Mouse (Mus musculus): ENCODE measurements around the gene Fer.

Gene Fer

DNA sequence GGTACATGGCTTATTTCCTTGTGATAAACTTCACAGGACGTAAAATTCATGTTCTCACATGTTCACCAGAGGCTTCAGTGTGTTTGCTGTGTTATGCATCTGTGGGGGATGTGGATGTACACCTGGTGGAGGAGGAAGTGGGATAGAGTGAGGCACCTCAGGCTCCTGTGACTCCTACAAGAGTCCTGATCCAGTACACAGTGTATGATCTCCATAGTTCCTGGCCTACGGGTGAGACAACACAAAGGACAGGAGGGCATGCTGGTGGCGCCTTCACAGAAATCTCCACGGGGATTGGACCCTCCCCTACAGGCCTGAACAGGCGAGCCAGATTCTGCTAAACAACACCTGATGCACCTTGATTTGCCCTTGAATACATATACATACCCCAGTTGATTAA, 111.4 kb downstream of the Fer start:
- no peak for DNase-seq (ENCODE audit: extremely low read depth, low read depth)

DNA sequence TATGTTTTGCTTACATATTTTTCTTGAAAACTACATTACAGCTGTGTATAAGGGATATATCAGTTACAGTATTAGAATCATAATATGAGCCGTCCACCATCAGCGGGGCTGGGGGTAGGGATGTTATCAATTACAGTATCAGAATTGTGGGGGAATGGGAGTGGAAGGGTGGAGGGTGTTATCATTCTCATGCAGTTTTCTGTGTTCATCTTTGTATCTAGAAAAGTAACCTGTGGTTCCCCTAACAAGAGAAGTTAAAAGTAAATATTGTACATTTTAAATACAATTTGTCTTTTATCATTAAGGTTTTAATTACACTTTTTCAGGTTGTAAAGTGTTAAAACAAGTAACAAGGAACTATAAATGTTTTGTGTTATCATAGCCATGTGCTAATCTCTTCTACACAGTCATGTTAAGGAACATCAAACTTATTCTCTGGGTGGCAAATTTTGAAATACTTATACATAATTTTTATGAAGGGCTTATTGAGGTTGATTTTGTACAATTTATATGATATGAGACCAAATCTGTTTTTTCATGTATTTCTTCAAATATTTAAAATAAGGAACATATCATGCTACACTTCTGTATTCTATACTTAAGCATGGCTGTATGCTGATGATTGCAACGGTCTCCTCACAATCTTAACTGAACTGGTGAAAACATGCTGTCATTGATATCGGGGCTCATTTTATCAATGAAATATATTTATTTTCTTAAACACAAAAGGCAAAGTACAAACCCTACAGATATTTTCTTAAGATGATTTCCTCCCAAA, 116.1 kb downstream of the Fer start:
- no peak for DNase-seq (ENCODE audit: extremely low read depth, low read depth)

DNA sequence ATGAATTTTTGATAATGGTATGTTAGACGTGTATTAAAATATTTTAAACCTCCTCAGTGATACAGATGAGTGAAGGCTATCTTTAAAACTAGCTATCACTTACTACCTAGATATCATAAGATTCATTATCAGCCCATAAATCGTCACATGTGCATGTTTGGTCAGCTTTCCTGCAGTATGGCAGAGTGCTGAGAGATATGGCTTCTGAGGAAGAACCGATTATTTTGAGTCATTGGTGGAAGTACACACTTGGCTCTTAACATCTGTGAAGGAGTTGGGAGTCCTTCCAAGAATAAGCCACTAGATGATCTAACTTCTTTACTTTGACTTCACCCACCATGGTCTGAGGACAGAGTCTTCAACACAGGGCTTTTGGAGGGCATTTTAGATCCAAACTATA, 117.3 kb downstream of the Fer start:
- DNase-seq (ENCODE audit: extremely low read depth, low read depth) = no peak

DNA sequence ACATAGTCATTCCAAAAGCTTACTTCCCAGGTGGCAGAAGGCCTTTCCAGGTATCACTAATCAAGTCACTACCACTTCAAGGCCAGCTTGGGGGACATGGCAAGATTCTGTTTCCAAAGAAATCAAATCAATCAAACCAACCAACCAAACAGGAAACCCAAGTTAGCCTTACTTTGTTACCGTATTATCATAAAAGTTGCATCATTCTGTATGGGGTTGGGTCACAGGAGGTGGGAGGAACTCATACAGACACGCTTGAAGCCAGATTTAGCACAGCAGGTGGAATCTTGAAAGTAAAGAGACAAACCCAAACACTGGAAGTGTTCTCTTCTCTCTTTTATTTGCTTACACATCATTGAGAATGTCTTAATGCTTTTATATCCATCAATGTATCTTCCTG, 125.8 kb downstream of the Fer start:
- no peak for DNase-seq (ENCODE audit: extremely low read depth, low read depth)

DNA sequence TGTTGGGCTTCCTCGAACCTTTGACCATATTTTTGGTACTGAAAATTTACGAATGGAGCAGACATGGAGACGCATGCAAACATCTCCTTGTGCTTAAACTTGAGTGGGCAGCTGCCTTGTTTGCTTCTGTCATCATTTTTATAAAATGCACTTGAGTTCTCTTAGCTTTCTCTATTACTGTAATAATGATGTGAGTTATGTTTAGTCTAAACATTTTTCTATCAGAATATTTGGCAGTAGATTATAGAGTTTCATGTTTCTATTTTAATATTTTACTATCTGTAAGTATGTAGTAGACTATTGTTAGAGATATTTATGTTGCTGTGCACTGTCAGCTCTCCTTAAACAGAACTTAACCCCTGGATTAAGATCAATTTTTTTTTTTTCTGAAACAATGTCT, 128.3 kb downstream of the Fer start:
- DNase-seq (ENCODE audit: extremely low read depth, low read depth) = no peak

DNA sequence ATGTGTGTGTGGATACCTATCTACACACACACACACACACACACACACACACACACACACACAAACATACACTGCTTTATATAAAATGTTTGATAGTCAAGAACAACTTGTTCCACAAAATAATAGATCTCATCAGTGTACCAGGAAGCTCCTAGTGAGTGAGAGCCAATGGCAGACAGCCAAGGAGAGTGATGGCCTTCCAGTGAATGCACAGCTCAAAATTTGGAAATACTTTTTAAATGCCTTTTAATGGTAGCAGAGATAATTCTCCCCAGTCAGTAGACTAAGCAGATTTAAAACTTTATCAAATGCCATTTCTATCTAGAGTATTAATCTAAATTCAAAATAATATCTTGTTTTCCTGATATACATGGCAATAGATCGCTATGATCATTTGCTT, 133.1 kb downstream of the Fer start:
- no peak for DNase-seq (ENCODE audit: extremely low read depth, low read depth)

DNA sequence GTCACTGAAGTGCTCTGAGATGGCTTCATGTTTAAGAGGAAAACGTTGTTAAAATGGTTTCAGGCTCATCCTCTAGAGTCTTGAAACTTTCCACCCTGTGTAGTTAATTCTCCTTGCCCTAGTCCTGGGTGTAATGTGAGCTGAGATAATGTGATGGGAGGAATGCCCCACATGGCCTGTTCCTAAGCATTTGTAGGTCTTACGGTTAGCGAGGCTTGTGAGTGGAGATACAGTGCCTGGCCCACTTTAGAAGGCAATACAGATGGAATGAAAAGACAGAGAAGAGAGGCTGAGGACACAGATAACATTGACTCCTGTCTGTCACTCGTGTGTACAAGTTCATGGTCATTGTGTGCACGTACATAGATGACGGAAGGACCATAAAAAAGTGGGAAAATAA, 134.8 kb downstream of the Fer start:
- no peak for DNase-seq (ENCODE audit: extremely low read depth, low read depth)

DNA sequence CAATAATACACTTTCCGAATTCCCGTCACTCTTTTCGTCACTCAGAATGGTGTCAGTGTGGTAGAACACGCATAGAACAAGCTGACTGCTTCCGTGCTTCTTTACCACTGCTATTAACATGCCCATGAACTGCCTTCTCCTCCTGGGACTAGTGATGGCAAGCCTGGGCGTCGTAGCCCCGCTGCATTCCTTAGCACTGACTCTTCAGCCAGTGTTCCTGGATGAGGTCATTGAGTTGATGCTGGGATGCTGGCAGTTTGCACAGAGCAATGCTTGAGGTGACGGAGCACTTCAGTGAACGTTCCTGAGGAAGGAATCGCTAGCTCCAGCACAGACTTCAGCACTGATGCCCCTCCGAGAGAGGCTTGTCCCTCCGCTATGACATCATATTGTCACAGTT, 140.6 kb downstream of the Fer start:
- no peak for DNase-seq (ENCODE audit: extremely low read depth, low read depth)

DNA sequence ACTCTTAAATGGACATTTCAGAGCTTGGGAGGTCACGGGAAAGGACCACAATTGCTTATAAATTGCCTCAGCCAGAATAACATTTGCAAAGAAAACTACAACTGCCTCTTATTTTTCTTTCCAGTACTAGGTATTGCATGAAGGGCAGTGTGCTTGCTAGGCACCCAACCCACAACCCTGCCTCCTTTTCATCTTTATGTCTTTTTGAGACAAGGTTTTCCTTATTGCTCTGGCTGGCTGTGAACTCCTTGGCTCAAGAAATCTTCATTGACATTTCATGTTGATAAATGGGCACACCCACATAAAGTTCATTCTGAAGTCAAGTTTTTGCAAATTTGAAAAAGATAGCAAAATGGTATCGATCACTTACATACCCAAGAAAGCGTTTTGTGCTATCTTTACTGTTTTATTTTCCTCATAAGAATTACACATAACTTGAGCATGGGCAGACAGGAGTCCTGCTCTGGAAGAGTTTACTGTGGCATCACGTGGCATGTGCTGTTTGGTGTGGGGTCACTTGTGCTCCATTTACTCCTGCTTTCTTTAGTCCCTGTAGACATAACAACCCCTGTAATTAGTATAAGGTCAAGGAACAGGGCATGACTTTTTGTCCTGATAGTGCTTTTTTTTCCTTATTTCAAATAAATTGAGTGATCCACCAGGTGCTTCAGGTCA, 142.8 kb downstream of the Fer start:
- no peak for DNase-seq (ENCODE audit: extremely low read depth, low read depth)

DNA sequence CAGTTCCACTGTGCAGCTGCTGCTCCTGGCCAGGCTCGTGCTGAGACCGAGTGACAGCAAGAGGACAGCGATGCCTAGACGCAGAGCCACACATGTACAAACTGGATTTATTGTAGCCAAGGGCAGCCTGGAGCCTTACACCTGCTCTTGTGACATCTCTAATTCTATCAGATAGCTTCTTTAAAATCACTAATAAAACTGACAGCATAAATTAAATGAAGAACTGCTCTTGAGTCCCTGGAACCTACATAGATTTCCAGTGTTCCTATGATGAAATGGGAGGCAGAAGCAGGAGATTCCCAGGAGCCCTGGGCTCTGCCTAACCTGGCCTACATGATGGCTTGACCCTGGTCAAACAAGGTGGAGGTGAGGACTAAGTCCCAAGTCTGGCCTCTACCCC, 153.7 kb downstream of the Fer start:
- DNase-seq (ENCODE audit: extremely low read depth, low read depth) = no peak

DNA sequence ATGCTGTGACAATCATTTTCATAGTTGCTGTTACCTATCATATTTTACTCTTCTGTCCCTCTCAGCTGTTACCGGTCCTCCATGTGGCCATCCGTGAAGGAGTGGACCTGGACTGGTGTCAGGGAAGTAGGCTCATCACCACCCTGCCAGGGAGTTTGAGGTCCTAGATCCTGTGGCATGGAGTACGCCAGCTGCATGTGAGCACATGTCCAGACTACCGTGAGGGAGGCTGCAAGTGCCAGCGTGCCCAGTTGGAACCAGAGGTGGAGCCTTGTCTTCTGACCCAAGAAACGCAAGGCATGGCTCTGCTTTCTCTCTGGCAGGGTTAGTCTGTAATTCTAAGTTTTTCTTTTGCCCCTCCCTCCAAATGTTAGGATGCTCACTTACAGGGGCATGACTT, 155.4 kb downstream of the Fer start:
- no peak for DNase-seq (ENCODE audit: extremely low read depth, low read depth)

DNA sequence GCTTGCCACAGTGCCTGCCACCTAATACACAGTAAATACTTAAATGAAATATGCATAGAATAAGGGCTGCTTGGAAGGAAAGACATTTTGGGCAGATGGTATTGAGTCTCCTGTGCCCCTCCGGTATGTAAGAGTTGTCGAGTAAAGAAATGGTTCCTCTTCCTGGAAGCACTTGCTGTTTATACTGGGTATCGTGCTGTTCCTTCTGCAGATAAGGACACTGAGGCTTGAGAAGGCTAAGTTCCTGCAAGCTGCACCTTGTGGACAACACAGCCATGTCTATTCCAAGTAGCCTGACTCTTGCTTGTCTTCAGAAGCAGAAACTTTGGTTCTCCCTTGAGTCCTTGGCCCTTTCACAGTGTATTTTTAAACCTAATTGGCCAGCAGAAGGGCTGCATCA, 156.0 kb downstream of the Fer start:
- DNase-seq (ENCODE audit: extremely low read depth, low read depth) = peak; percentile 54

DNA sequence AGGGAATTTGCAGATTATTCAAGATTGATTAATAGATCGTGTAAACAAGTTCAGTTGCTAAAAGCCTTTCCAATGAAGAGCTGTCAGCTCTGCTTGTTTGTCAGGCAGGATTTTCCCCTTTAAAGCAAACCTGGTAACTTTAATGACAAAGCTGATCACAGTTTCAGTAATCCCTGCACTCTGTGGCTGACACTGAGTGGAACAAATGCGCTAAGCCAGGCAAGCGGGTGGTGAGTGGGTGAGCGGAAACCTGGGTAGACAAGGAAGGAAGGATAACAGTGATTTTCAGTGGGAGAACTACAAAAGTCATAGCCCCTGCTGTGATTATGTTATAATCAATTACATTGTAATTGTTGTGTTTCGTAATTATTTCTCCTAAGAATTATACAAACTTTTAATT, 156.8 kb downstream of the Fer start:
- DNase-seq (ENCODE audit: extremely low read depth, low read depth) = no peak

DNA sequence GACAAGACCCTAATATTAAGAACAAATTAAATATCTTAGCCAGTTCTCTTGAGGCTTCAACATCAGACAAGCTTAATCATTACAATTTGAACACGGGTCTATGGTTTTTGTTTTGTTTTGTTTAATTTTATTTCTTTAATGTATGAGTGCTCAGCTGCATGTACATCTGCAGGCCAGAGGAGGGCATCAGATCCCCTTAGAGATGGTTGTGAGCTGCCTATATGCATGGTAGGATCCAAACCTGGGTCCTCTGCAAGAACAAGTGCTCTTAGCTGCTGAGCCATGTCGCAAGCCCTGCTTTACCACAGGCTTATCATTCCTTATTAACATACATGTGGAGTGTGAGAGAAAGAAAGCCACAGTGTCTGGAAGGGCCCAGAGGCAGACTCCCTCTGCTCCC, 163.6 kb downstream of the Fer start:
- no peak for DNase-seq (ENCODE audit: extremely low read depth, low read depth)

DNA sequence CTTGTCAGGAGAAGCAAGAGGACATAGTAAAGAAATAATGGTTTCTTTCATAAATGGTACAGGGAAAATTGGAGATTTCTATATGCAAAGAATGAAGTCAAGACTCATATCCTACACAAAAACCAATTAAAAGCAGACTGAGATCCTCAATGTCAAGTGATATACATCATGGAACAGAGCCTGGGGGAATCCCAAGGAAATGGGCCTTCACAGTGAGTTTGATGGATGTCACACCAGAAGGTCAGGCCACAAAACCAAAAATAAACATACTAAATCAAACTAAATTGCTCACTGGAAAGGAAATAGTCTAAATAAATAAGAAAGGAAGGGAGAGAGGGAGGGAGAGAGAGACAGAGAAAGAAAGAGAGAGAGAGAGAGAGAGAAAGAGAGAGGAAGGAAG, 178.9 kb downstream of the Fer start:
- DNase-seq (ENCODE audit: extremely low read depth, low read depth) = no peak

DNA sequence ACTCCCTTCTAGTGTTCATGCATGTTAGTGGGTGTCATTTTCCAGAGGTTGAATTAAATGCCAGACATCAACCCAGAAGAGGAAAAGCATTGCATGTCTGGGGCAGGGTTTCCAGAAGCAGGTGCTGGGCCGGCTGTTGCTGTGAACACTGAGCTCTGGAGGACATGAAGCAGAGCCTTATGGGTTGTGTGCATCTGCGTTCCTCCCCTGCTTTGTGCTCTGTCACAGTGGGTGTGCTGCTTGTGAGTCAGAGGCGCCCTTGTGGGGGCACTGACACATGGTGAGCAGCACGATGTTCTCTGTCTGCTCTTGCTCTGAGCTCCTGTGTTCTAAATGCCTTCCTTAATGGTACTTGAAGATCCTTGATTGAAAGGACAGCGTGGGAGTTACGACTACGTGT, 182.5 kb downstream of the Fer start:
- no peak for DNase-seq (ENCODE audit: extremely low read depth, low read depth)

DNA sequence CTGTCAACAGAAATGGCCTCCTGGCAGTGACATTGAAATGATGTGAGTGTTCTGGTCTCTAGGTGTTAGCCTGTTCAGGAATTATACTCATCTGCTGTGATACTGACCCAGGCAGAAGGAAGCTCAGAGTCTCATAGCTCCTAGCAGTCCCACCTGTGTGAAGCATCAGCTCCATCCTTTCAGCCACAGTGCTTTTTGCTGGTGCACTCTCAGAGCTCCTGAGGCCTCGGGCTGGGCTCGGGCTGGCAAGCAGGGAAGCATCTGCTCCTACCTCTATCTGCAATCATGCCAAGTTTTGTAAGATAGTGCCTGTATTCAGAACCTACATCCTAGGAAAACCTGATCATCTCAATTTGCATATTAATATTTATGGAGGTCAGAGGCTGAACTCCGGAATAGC, 183.7 kb downstream of the Fer start:
- DNase-seq (ENCODE audit: extremely low read depth, low read depth) = no peak

DNA sequence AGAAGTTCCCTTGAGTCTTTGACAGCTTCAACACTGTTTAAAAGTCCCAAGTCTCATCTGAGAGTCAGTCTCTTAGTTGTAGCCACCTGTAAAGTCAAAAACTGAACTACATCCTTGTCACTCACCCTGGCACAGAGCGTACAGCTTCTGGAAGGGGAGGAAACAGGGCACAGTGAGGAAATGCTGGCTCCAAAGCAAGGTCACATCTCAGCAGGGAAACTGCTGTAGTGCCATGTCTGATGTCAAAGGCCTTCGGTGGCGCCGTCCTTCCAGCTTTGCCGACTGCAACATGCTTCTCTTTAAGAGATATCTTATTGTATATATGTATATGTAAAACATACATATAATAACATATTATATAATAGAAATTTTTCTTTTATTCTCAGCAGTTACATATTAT, 188.0 kb downstream of the Fer start:
- DNase-seq (ENCODE audit: extremely low read depth, low read depth) = no peak

DNA sequence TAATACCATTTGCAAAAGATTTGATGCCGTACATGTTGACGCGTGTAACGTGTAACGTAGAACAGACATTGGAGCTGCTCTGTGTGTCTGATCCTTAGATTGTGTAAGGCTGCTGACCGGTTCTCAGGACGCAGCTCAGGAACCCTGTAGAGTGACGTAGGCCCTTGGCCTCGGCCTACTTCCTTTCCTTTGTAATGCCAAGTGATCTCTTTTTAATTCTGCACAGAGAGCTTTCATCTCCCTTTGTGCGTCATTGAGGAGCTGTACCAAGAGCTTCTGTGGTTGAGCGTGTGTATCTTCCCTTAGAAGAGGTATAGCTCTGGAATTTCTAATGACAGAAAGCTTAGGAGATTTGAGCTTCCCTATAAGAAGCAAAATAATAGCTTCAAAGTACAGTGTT, 190.8 kb downstream of the Fer start:
- no peak for DNase-seq (ENCODE audit: extremely low read depth, low read depth)

DNA sequence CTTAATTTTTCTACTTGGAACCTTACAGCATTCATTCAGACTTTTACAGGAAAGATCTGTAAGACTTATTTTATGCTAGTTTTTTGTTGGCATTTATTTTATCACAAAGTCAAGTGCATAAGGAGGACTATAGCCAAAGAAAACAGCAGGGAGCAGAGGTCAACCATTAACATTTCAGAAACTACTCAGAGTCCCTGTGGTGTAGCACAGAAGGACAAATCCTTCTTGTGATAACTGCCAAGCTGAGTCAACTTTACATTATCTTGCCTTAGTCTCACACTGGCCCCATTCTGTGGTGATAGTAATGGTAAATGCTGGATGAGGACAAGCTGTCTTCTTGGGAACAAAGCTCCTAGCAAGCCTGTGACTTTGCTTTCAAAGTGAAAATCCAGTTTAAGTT, 197.7 kb downstream of the Fer start:
- DNase-seq (ENCODE audit: extremely low read depth, low read depth) = no peak

DNA sequence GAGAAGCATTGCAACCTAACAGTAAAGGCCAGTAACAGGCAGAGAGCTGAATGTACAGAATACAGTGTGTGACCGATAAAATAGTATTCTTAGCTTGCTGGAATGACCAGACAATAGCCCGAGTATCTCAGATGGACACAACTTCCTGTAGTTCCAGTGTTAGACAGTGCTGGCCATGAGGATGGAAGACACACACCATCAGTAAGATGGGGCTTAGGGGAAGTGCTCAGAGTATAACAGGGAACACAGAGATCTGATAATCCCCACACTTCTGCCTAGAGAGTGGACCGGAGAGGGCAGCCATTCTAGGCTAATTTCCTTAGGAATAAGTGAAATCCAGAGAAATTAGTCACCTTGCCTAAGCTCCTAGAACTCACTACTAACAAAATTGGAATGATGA, 202.4 kb downstream of the Fer start:
- no peak for DNase-seq (ENCODE audit: extremely low read depth, low read depth)

DNA sequence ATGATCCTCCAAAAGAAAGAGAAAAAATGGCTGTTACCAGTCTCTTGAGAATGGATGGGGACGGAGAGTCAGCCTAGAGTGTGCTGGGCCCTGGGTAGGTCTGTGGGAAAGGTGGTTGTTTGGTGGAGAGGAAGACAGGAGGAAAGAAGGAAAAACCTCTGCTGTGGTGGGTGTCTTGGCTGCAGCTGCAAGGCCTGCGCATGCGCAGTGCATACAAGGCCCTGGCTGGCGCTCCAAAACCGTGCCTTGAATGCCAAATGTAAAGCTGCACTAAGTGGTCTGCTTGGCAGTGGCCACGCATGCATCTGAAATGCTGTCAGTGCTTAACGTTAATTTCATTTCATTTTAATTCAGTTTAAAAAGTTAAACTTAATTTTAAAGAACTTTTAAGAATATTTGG, 214.5 kb downstream of the Fer start:
- DNase-seq (ENCODE audit: extremely low read depth, low read depth) = no peak

DNA sequence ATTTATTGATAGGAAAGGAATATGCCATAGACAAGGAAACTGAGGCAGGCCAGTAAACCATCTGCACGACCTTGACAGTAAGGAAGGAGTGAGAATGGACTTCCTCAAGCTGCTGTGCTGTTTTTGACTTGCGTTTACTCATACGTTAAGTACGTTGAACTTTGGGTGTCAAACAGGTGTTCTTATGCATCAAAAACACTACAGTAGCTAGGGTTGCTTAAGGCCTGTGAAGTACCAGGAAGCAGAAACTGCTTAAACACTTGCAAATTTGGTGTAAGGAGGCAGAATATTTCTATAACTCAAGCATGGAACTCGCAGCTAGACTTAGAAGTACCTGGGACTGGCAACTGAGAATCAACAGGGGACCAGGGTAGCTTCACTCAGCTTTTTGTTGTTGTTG, 221.9 kb downstream of the Fer start:
- no peak for DNase-seq (ENCODE audit: extremely low read depth, low read depth)
